Mouse (Mus musculus): ENCODE data around the gene Myo16.

Gene Myo16

DNA sequence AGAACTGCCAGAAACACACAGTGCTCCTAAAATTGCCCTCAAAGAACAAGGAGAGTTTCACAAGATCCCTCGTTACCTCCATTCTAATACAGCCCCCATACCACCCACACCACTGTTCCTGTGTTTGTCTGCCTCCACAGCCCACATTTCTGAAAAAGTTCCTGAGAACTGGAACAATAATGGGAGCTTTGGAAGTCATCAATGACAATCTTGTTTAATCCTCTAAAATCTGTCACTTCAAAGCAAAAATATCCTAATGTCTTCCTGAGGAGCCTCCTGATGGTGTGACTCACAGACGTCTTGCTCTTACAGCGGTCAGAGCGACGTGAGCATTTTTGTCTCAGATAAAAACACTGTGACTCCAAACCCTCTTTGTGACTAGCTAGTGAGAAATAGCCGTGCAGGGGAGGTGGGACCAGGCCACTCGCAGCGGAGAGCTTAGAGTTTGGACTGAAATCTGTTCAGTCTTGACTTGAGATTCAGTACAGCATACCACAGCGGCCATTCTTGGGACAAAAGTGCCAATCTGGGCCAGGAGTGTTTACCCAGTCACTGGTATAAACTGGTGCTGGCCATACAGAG is 394.4 kb downstream of the Myo16 start:
- DNase-seq (ENCODE audit: low spot score in 2 of 2) = no peak

DNA sequence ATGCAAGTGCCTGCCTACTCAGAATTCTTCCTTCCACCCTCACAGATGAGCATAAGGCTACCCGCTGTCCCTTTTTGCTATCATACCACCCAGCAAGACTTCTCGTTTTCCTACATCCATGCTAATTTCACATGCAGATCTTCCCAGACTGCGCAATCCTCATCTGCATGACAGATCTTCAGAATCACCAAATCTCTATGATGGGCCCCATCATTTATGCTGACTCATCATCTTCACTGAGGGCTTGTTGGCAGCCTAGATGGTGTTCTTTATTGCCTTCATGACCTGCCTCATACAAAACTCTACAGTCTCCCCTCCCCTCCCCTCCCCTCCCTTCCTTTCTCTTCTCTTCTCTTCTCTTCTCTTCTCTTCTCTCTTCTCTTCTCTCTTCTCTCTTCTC is 395.7 kb downstream of the Myo16 start:
- no peak for DNase-seq (ENCODE audit: low spot score in 2 of 2)

DNA sequence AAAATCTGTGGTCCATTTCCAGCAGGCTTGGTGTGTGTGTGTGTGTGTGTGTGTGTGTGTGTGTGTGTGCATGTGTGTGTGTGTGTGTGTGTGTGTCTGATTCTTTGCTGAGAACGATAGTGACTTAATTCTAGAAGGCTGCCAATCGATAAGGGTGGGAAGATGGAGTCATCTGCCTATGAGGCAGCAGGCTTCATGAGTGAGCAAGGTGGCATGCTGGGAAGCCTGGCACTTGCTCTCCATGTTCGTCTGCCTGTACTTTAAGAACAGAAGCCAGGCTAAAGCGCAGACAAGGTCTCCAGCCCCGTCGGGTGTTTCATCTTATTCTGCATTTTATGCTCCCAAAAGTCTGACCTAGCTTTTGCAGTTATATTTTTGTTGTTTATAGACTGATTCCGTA is 404.2 kb downstream of the Myo16 start:
- no peak for DNase-seq (ENCODE audit: low spot score in 2 of 2)

DNA sequence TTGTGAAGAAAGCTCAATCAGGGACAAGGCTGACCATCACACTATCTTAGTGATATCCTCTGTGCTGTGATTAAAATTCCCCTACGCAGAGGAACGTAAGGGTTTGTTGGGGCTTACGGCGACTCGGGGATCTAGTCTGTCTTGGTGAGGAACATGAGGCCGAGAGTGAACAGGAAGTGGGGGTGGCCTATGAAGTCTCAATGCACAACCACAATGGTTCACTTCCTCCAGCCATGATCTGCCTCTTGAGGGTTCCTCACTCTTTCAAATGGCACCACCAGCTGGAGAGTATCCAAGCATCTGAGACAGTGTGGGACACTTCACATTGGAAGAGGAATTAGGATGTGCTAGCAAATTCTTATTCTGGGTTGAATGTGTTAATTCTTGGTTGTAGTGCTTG is 405.8 kb downstream of the Myo16 start:
- DNase-seq (ENCODE audit: low spot score in 2 of 2) = no peak

DNA sequence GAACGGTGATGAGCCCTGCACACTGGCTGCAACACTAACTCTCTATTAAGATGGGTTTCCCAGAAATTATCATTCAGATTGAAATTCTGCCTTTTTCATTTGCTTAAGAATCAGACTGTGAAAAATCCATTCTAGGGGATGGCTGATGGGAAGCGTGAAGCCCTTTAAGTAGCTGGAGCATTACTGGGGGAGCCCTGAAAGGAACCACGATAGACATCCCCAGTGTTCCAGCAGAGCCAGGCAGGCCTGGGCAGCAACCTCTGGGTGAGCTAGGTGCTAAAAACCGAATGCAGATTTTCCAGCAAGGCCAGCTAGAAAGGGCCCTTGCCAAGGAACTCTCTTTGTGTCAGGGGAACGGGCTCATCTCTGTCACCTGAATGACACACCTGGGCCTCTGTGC is 407.9 kb downstream of the Myo16 start:
- no peak for DNase-seq (ENCODE audit: low spot score in 2 of 2)

DNA sequence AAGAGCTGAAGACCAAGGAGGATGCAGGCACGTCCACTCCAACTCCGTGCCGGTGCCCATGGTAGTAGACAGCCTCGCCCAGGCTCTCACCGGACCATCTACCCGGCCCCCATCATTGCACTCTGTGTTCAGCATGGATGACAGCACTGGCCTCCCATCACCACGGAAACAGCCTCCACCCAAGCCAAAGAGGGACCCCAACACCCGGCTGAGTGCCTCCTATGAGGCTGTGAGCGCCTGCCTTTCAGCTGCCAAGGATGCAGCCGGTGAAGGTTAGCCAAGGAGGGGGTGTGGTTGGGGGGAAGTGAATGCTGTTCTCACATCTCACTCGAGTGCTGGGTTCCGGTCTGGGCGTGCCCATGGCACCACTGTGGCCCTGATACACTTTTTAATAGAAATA is 408.3 kb downstream of the Myo16 start:
- no peak for DNase-seq (ENCODE audit: low spot score in 2 of 2)

DNA sequence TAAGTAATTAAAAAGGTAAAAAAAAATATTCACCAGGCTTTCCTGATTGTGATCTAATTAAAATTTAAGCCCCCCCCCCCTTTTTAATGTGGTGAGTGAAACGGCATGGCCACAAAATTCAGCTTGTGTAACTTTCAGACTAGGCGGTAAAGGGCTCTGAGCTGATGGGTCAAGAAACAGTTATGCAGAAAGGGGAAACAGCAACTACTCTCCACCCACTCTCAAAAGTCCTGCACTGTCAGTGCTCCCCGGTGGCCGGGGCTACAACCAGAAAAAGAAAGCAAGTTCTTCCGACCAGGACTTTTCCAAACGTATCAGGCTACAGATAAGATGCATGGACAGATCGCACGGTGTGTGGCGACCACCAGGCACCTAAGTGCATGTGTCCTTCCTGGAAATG is 408.9 kb downstream of the Myo16 start:
- no peak for DNase-seq (ENCODE audit: low spot score in 2 of 2)

DNA sequence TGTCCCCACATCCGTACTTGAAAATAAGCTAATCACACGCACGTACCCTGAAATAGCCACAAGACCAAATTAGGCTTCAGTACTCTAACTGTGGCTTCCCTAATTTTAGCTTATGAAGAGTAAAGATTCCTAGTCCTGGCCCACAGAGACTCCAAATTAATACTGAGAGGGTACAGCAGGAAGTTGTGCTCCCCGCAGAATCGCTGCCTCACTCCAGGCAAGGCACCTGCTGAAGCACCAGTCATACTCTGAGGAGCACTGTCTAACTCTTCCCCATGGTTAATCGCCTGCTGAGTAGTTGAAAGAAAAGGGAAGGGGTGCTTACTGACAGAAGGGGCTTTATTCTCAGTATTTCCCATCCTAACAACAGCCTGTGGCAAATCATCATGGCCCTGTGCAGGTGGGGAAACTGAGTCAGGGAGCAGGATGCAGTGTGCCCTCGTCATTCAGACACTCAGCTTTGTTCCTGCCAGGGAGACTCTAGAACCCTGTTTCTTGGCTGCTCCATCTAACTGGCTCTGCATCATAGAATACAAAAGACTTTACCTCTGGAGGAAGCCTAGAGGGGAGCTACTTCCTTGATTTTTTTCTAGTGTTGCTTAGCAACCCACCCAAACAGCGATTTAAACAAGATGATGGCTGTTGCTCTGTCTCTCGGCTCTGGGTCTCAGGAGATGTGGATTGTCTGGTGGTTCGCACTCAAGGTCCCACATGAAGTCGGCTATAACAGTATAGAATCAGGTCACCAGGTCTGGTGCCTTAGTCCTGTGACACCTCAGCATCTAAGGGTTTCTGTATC is 411.7 kb downstream of the Myo16 start:
- no peak for DNase-seq (ENCODE audit: low spot score in 2 of 2)

DNA sequence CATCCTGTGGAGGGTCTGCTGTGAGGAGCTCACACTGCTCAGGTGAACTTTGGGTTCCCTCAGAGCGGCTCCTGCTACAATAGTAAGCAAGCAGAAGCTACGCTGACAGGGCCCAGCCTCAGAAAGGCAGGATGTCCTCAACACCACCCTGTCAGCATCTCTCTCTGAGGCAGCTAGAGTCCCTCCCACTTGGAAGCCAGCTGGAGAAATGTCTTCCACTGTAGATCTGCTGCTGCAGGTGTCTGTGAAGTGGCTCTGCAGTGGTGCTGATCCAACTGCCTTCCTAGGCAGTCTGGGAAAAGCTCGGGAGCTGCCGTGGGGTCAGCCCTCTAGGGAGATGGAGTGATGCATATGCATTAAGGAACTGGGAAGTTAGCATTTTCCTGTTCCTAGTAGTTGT is 414.7 kb downstream of the Myo16 start:
- DNase-seq (ENCODE audit: low spot score in 2 of 2) = no peak

DNA sequence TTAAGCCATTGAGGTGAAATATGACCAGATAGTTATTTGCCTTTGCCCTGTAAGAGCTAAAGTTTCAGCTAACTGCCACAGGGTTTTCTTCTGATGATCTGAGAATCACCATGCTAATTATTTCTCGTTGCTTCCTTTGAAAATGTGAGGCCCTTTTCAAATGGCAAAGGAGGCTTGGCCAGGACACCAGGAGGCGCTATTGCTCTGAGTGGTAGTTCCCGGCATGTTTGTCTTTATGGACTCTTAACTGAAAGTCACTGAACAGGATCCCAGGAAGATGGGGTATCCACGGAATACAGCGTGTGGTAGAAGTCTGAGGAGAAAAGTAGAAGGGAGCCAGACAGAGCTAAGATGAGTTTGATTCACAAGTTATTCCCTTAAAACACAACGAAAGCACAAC is 420.4 kb downstream of the Myo16 start:
- peak in 1 of 2 experiments; percentile 57 for DNase-seq (ENCODE audit: low spot score in 2 of 2)

DNA sequence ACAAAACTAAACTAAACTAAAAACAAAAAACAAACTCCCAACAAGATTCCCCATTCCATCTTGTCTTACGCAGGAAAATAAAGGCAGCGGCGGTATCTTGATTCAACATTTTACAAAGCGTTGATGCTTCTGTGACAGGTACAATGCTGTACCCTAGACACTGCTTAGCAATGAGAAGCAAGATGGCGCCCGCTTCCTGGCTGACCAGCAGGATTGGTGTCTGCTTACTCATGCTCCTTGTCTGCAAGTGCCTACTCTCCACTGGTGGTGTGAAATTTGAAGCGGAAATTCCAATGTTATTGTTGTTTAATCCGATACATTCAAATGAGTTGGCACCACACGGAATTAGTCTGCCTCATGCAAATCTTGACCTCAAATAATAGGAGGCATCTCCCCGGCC is 421.5 kb downstream of the Myo16 start:
- DNase-seq (ENCODE audit: low spot score in 2 of 2) = no peak

DNA sequence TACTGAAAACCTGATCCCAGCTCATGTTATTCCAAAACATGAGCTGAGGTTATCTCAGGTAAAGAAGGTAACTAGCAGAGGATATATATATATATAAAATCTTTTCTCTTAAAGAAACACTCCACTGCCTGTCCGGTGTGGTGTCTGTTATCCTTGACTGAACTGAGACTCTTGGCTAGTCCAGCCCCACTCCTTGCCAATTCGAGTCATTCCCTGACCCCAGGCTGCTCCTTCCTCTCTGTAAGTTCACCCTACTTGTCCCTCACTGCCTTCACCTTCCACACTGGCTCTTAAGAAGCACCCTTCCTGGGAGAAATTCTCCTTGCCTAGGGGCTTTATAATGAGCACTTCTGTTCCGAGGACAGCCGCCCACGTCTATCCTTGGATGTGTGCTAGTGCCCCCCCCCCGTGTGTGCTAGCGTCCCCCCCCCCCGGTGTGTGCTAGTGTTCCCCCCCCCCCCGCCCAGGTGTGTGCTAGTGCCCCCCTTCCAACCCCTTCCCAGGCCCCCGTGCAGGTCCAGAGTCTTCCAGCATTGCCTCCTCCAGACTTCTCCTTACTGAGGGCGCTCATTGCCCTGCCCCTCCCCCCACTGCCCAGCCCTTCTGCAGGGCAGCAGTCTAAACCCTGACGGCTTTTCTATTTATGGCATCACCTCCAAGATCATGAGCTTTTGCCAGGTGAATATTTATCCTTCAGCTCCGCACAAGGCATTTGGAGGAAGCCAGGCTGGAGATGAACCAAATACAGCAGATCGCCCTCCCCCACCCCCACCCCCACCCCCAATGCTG is 433.4 kb downstream of the Myo16 start:
- DNase-seq (ENCODE audit: low spot score in 2 of 2) = peak; percentile 20 to 33

DNA sequence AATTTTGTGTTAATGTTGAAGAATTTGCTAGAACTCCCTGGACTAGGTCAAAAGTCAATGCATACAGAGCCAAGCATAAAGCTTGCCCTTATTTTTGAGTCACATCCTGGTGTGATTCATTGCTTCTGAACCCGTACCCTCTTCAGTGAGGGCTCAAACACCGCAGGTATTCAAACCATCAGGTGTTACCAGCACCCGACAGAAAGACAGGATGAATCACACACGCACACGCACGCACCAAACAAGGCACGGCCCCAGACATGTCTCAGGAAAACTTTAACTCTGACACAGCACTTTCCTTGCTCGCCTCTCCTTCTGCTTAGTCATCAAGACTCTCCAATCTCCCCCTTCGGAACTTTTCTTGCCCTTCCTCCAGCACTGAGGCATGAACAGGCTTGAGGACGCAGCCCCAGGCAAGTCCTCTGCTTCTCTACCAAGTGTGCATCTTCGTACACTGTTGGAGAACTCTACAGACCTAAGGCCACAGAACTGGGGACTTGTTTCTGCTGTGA is 435.8 kb downstream of the Myo16 start:
- DNase-seq (ENCODE audit: low spot score in 2 of 2) = no peak

DNA sequence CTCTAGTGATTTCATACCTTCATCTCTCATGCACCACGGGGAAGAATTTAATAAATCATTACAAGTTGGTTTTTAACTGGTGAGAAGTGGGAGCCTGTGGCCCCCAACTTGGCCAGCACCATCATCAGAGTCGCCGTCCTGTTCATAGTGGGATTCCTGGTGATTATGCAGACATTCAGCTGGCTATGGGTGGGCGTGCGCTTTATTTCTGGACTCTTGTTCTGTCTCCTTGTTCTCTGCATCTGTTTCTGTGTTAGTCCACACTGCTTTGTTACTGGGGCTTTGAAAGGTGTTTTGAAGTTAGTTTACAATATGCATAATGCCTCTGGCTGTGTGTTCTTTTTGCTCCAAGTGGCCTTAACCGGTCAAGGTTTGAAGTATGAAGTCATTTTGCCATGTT is 439.2 kb downstream of the Myo16 start:
- DNase-seq (ENCODE audit: low spot score in 2 of 2) = no peak

DNA sequence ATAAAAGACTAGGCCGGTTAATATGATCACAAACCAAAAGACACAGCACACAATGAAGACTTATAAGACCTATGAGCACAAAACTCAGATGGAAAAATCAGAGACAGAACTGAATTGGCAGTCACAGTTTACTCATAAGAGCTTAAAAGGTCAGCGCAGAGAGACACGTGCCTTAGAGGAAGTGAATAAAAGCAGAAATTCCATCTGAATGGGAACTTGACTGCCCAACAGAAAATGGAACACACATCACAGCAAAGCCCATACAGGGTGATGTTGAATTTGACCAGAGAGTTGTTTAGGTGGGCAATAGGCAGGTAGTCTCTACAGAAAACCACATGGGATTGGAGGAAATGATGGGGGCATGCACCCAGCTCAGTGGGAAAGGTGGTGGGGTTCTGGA is 442.6 kb downstream of the Myo16 start:
- no peak for DNase-seq (ENCODE audit: low spot score in 2 of 2)

DNA sequence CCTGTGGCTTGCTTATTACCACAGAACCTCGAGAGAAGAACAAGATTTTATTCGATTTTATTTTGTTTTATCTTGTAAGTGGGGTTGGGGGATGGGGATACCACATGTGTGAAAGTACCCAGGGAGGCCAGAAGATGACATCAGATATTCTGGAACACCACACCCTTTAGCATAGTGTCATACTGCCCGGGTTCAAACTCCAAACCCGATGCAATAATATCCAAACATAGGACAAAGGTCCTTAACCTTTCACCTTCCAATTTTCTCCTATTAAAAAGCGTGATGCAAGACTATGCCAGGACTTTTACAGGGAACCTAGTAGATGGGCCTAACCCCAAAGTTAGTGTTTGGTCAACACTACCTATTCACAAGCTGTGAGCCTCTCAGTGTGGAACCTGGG is 443.9 kb downstream of the Myo16 start:
- DNase-seq (ENCODE audit: low spot score in 2 of 2) = no peak

DNA sequence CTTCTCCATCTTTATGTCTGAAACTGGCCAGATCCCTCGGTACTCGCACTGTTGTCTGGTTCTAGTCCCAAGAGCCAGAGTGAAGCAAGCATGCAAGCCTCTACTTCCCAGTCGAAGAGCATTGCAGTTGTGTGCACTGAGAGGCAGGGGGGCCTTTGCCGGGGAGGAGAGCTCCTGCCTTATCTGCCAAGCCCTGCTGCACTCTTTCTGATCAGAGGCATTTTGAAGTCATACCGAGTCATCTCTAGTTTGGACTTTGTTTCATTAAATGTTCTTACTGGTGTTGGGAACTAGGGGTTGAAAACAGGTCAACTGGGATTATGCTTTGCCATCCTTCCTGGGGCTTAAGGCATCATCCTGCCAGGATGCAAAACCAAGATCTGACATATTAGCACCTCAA is 445.2 kb downstream of the Myo16 start:
- DNase-seq (ENCODE audit: low spot score in 2 of 2) = no peak

DNA sequence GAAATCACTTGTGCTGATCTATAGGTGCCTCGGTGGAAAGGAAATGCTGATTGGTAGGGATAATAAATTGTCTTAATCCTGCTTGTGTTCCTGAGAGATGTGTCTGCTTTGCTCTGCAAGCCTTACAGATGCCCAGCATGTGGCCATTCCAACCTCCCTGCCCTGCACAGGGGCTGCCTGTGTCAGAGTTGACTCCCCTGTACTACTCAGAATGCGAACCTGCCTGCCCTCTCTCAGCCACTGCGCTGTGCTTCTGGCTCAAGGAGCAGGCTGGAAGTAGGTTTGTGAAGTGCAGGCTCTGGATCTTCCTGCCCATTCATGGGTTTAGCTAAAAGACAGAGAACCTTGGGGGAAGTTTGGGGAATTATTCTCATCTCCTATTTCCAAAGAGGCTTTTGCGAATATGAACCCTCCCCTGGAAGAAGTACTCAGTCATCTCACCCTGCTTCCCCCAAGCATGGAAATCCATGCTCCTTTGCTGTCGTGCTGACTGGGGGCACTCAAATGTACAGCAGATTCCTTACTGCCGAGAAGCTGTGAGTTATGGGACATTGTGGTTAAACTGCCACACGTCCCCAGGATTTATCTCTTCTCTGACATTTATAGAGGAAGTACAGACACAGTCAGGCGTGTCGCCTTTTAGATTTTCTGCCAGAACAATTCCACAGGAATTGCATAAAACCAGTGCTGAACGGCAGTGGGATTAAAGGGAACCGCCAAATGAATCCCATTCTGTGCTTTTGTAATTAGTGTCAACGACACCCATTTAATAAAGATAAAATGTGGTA is 452.5 kb downstream of the Myo16 start:
- no peak for DNase-seq (ENCODE audit: low spot score in 2 of 2)

DNA sequence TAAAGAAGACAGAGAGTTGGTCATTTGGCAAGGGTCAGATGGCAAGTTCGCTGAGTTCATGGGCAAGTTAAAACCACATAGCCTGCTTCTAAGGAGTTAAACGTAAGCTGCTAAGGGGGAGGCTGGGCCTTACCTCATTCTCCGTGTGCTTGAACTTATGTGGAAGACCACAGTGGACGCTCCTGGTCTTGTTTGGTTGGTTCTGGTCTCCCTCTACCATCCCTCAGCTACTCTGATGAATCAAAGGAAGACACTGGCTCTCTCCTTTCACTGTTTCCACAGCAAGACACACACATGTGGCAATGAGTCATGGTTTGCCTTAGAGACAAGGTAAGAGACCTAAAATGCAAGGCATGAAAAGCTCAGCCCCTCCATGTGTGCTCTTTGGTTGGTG is 453.1 kb downstream of the Myo16 start:
- DNase-seq (ENCODE audit: low spot score in 2 of 2) = no peak

DNA sequence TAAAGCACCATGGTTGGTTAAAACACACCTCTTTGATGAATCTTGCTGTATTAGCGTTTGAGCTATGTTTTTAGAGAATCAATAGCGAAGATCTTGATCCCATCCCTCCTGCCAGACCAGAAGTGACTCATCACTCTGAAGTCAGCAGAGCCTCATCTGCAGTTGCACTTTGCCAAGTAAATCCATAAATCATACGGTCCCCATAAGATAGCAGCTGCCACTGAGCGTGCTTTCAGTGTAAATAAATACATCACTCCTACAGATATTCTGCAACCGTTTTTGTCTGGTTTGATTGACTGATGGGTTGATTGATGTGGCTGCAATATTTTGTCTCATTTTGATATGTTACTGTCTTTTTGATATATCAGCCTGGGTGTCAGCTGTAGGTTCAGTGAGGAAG is 457.9 kb downstream of the Myo16 start:
- no peak for DNase-seq (ENCODE audit: low spot score in 2 of 2)

DNA sequence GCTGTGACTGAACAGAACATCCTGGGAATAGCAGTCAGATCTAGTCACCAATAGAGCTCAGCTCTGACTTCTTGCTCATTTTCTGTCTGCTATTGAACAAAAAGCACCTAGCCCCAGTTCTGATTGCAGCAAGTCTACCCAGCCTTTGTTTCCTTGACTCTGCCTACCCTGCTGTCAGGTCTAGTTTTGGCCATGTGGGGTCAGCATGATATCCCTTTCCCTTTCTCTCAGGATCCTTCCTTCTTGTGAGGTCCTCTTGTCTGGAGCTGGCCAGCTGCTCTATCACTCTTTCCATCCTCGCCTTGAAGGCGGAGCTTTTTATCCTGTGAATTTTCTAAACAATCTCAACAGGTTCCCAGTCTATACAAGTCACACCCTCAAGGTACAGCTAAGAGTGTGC is 459.7 kb downstream of the Myo16 start:
- DNase-seq (ENCODE audit: low spot score in 2 of 2) = peak in 1 of 2 experiments; percentile 16

DNA sequence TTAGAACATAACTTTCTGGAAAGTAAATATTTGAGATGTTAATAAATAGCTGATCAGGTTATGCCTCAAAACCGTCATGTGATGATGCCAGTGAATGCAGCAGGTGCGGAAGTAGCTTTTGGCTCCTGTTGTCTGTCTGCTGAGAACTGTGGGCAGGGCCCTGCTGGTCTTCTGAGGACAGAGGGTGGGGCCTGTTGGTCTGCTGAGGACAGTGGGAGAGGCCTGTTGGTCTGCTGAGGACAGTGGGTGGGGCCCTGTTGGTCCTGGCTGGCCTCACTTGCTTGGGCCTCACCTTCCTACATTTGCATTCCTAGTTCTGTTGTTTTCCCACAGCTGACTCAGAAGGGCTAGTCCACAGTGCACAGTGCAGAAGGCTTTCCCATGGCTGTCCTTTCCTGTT is 466.0 kb downstream of the Myo16 start:
- no peak for DNase-seq (ENCODE audit: low spot score in 2 of 2)
